Mouse (Mus musculus) retina, adult 2 months (tissue): ENCODE measurements around the gene Zic5.
"Not testable (repeated sequence)": the region's sequence is repeated elsewhere in the genome, so short reads cannot be mapped to it uniquely, and the experiment has no call there.

Experiments
- DNase-seq: peaks from one replicate; pipeline ENCODE4 v3.0.0-alpha.2; 2012; ENCODE audit warnings: low read depth, low spot score

Zic5 gene

GRCm38 (mm10) chr14:122464351-122464762 lies 1.1 kb downstream of the Zic5 start:
- no peak for DNase-seq

DNA sequence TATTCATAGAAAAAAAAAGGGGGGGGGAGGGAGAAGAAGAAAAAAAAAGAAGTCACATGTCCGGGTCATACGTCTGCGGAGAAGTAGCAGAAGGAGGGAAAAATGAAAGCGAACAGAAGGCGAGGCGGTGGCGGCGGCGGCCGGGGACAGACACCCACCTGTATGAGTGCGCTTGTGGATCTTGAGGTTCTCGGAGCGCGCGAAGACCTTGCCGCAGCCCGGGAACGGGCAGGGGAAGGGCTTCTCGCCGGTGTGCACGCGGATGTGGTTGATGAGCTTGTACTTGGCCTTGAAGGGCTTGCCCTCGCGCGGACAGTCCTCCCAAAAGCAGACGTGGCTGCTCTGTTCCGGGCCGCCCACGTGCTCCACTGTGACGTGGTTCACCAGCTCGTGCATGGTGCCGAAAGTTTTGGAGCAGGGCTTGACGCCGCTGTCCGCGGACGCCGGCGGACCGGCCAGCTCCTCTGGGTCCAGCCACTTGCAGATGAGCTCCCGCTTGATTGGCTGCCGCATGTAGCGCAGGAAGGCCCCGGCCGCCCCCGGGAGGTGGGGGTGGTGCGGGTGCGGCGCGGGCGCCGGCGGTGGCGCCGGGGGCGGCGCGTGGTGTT lies 1.6 kb downstream of the Zic5 start:
- not testable (repeated sequence) for DNase-seq

DNA sequence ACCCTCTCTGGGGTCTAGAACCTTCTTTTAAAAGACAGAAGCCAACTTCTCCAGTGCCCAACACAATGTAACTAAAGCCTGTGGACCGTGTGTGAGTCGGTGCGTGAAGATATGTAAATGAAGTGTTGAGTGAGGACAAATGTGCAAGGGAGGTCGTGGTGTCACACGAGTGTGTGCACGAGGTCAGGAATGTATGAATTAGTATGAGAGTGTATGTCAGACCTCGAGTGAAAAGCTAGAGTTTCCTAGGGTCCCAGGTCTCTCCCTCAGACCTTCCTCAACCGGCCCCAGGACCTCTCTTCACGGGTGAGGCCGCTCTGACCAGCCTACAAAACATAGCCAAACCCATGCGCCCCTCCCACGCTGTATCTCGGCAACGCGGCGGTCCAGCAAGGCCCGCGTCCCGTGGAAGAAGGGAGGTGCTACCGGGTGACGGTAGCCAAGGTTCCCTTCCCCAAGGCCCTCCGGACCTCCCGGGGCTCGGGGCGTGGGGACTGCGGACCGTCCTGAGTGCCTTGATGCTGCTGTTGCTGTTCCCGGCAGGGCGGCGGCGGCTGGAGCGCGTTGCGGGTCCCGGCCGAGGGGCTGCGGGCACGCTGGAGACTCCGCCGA lies 2.3 kb downstream of the Zic5 start:
- no peak for DNase-seq

- no peak for DNase-seq
Observed at GRCm38 (mm10) chr14:122462689-122463079, 2.8 kb downstream of the Zic5 start.

- DNase-seq, result no peak
Observed at GRCm38 (mm10) chr14:122461966-122462365, 3.5 kb downstream of the Zic5 start.

- no peak for DNase-seq
Observed at GRCm38 (mm10) chr14:122461500-122461899, 4.0 kb downstream of the Zic5 start.

DNA sequence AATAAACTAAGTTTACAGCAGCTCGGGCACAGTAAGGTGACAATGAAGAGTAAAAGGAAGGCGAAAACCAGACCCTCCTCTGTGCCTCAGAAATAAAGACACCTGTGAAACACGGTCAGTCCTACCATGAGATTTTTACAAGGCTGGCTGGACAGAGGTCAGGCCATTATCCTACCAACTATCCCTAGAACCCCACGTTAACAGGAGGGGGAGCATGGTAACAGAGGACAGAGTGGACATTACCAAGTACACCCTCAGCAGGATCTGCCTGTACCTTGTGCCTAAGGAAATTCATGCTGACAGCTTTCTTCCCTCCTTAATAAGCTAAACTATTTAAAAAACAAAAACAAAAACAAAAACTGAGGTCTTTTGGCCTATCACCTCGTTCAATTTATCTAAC lies 5.3 kb downstream of the Zic5 start:
- no peak for DNase-seq

DNA sequence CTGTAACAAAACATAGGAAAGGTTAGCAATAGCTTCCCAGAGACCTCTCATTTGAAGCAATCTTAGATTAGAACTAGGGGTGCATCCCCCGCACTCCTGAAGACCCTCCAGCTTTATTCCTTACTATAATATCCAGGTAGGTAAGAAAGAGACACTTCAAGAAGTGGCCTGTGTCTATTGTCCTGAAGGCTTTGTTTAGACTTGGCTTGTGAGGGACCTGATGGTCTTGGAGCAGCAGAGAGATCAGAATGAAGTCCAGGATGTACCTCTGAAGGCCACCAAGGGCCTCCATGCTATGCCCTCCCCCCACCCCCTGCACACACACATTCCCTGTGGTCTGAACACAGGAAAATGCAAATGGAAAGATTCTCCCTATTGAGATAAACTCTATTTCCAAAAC lies 5.7 kb downstream of the Zic5 start:
- DNase-seq, result no peak

- DNase-seq, result not testable (repeated sequence)
Observed at GRCm38 (mm10) chr14:122459332-122459731, 6.1 kb downstream of the Zic5 start.

GRCm38 (mm10) chr14:122455562-122455958 lies 9.9 kb downstream of the Zic5 start:
- DNase-seq, result no peak

DNA sequence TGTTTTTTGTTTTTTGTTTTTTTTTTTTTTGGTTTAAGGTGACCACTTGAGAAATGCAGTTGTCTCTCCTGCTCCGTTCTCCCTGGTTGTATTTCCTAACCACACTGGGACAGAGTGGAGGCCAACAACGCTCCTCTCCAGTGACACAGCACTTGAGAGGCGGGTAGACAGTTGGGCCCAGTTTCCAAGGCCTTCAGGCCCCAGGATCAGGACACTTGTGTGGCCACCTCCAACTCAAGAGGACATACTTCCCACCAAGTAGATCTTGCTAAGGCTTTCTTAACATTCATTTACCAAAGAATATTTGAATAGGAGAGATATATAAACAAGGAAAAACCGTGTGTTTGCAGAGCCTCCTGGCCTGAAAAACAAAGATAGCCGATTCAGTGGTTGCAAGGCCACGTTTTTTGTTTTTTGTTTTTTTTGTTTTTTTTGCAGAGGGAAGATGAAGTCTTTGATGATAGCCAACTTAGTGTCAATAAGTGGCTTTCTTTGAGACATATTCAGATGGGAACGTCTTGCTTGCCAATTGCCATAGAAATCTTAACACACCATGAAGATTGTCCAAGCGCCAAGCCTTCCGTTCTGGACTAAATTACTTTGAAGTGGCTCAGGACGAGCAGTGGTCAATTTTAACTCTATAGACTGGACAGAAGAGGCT lies 10.4 kb downstream of the Zic5 start:
- no peak for DNase-seq

GRCm38 (mm10) chr14:122453996-122454738 lies 11.3 kb downstream of the Zic5 start:
- no peak for DNase-seq

- no peak for DNase-seq
Observed at GRCm38 (mm10) chr14:122453388-122453995, 12.0 kb downstream of the Zic5 start.

GRCm38 (mm10) chr14:122452701-122453387 lies 12.6 kb downstream of the Zic5 start:
- DNase-seq, result no peak

- DNase-seq, result no peak
Observed at GRCm38 (mm10) chr14:122451551-122452145, 13.8 kb downstream of the Zic5 start.

- DNase-seq, result no peak
Observed at GRCm38 (mm10) chr14:122450496-122451382, 14.7 kb downstream of the Zic5 start, which contains the start of gene Gm5089. Gene Gm5089 (minus strand): TSS chr14:122451115.

GRCm38 (mm10) chr14:122449601-122450495 lies 15.6 kb downstream of the Zic5 start:
- DNase-seq, result no peak

- DNase-seq, result no peak
Observed at GRCm38 (mm10) chr14:122436850-122437249, 28.6 kb downstream of the Zic5 start.

DNA sequence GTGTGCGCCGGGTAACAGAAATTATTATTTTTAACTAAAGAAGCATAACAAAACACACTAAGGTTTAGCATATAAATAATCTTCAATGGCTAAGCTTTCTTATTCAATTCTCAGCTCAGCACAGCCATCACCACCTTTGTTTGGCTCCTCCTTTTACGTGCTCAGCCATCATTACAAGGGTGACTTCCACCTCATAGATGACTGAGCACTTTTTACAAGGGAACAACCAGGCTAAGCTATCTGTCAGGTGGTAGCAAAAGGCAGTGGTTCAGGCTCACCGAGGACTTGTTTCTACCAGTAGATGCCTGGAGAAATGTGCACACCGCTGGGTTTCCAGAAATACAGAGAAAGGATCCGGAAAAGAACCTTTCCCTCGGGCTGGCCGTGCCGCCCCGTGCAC lies 31.4 kb downstream of the Zic5 start:
- no peak for DNase-seq
